Mouse (Mus musculus): Measurements from ENCODE around the gene H2-DMa. TPM values are rescaled to one million over a fixed set of nuclear protein-coding genes. Genes with fewer than 3 reads are reported as not detected.

Gene H2-DMa
- polyA plus RNA-seq, 1 experiment from 2014 or later: 13.0 TPM

GRCm38 (mm10) chr17:34130073-34130947, 11.0 kb downstream of the H2-DMa start:
- Histone ChIP-seq H3K9me3 (no peaks in the 10 kb centered on the region), H3K27ac (replicated peaks) (no peak overlapping the region), H3K4me3 (no peak overlapping the region), H3K4me2 (replicated peaks) (no peak overlapping the region), H3K9ac (replicated peaks) (no peak overlapping the region), H3K36me3 (no peaks in the 10 kb centered on the region), H3K4me1 (peaks cover 24% of the 10 kb centered on the region), H3K27me3 (no peaks in the 10 kb centered on the region)
- no peak for ATAC-seq (replicated peaks)
- 85% methylated on average over 19 of the region's 19 CpGs for WGBS

GRCm38 (mm10) chr17:34131911-34132310, 12.6 kb downstream of the H2-DMa start:
- no peaks in the 10 kb centered on the region for H3K36me3 ChIP-seq
- H3K27me3 ChIP-seq: no peaks in the 10 kb centered on the region; the same call in 1 of the 2 replicates
- H3K9me3 ChIP-seq: no peaks in the 10 kb centered on the region
- ATAC-seq (replicated peaks): no peak
- H3K27ac ChIP-seq (replicated peaks): no peak overlapping the region
- H3K4me3 ChIP-seq: no peak overlapping the region
- H3K9ac ChIP-seq (replicated peaks): no peak overlapping the region
- no peak overlapping the region for H3K4me2 ChIP-seq (replicated peaks)
- WGBS: 75% methylated on average over 7 of the region's 7 CpGs
- H3K4me1 ChIP-seq: peaks cover 29% of the 10 kb centered on the region

DNA sequence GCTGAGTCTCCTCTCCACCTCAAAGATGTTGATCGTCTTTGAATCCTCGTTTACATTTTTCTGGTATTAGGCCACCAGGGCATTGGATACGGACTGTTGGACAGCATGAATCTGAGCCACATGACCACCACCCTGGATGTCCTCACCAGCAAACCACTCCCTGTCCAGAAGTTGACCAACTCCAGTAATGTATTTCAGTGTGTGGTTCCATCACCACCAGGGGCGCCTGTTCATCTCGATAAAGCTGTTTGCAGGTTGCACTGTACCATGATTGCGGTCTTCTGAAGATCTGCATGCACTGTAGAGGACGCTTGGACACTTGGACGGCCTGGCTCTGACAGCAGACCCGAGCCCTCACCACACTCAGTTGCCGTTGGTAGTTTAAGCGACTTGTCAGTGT, 13.9 kb downstream of the H2-DMa start:
- H3K27me3 ChIP-seq: peaks cover 6% of the 10 kb centered on the region; the same call in 1 of the 2 replicates
- H3K4me1 ChIP-seq: peaks cover 16% of the 10 kb centered on the region
- H3K4me2 ChIP-seq (replicated peaks): no peak overlapping the region
- ATAC-seq (replicated peaks): no peak
- no peaks in the 10 kb centered on the region for H3K36me3 ChIP-seq
- H3K27ac ChIP-seq (replicated peaks): no peak overlapping the region
- H3K9ac ChIP-seq (replicated peaks): no peak overlapping the region
- H3K4me3 ChIP-seq: no peak overlapping the region
- 87% methylated on average over 11 of the region's 11 CpGs for WGBS
- H3K9me3 ChIP-seq: no peaks in the 10 kb centered on the region

GRCm38 (mm10) chr17:34134451-34134850, 15.1 kb downstream of the H2-DMa start:
- Histone ChIP-seq H3K9me3 (no peaks in the 10 kb centered on the region), H3K27ac (replicated peaks) (no peak overlapping the region), H3K36me3 (no peaks in the 10 kb centered on the region), H3K27me3 (peaks cover 17% of the 10 kb centered on the region; the same call in 1 of the 2 replicates), H3K4me3 (no peak overlapping the region), H3K9ac (replicated peaks) (no peak overlapping the region), H3K4me2 (replicated peaks) (no peak overlapping the region), H3K4me1 (peaks cover 9% of the 10 kb centered on the region)
- WGBS: 93% methylated on average over 3 of the region's 3 CpGs
- no peak; the same call in 1 of the 2 replicates for ATAC-seq (replicated peaks)

DNA sequence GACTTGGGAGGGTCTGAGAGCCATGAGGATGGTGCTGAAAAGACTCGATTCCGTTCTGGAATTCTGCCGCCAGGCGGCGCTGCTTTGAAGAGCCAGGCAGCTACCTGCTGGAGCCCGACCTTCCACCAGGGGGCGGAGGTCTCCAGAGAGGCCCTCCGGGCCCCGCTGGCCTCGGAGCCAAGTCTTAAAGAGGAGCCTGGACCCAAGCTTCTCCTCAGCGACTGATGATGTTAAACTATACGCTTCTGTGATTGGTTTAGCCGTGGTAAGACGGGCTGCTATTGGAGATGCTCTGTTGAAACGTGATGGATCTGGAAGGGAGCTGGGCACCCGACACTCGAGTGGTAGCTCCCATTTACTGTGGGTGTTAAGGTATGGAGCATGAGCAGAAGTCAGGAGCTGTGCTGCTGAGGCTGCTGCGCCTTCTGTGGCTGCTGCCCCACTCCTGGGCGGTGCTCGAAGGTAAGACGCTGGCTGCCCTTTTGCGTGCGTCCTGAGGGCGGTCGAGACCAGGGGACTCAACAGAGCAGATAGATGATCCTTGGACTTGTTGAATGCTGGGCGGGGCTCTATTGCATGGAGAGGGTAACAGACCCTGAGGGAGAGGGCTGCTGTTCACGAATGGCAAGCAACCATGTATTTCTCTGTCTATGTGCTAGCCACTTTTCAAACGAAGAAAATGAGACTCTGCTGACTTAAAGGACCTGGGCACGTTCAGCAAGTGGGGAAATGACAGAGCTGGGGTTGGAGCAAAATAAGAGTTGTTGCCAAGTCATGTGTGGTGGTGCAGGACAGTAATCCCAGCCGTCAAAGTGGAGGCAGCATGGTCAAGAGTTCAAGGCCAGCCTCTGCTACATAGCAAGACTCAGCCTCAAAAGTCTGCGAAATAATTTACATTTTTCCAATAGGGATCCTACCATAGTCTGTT, 16.2 kb downstream of the H2-DMa start:
- Histone ChIP-seq H3K9ac (replicated peaks) (no peak overlapping the region), H3K4me2 (replicated peaks) (peak overlapping the region; percentile 68), H3K9me3 (no peaks in the 10 kb centered on the region), H3K4me3 (peak overlapping the region; percentile 38), H3K27ac (replicated peaks) (no peak overlapping the region; the same call in 1 of the 2 replicates), H3K36me3 (no peaks in the 10 kb centered on the region), H3K27me3 (peaks cover 28% of the 10 kb centered on the region; the same call in 1 of the 2 replicates), H3K4me1 (peaks cover 17% of the 10 kb centered on the region)
- WGBS: 7% methylated on average over 31 of the region's 31 CpGs
- peak; percentile 97 for ATAC-seq (replicated peaks)

DNA sequence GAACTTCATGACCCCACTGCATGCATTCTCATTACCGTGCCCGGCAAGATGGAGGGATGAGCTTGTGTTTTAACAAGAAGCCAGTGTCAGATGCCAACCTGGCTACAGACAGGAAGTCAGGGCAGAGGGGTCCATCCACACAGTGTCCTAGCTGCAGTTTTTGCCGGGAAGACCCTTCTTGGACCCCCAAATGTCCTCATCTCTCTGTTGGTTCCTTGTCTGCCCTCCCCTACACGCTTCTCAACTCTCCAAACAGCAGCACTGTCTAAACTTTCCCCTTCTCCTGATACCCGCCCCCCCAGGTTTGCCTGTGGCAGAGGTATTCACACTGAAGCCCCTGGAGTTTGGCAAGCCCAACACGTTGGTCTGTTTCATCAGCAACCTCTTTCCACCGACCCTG, 18.3 kb downstream of the H2-DMa start:
- Histone ChIP-seq H3K9me3 (no peaks in the 10 kb centered on the region), H3K27ac (replicated peaks) (no peak overlapping the region), H3K36me3 (no peaks in the 10 kb centered on the region), H3K4me2 (replicated peaks) (no peak overlapping the region), H3K27me3 (peaks cover 35% of the 10 kb centered on the region), H3K4me1 (peaks cover 17% of the 10 kb centered on the region), H3K9ac (replicated peaks) (no peak overlapping the region), H3K4me3 (no peak overlapping the region)
- 81% methylated on average over 7 of the region's 7 CpGs for WGBS
- ATAC-seq (replicated peaks): no peak

- Histone ChIP-seq H3K4me3 (no peak overlapping the region), H3K9ac (replicated peaks) (no peak overlapping the region), H3K4me2 (replicated peaks) (no peak overlapping the region), H3K27me3 (peaks cover 35% of the 10 kb centered on the region), H3K9me3 (no peaks in the 10 kb centered on the region), H3K27ac (replicated peaks) (no peak overlapping the region), H3K36me3 (no peaks in the 10 kb centered on the region), H3K4me1 (peaks cover 17% of the 10 kb centered on the region)
- WGBS: 78% methylated on average over 7 of the region's 7 CpGs
- no peak for ATAC-seq (replicated peaks)
Observed at GRCm38 (mm10) chr17:34138655-34139054, 19.3 kb downstream of the H2-DMa start.

GRCm38 (mm10) chr17:34139416-34139815, 20.1 kb downstream of the H2-DMa start:
- H3K4me2 ChIP-seq (replicated peaks): peak overlapping the region; percentile 36
- H3K4me3 ChIP-seq: peak overlapping the region; percentile 12; the same call in 1 of the 2 replicates
- WGBS: 1% methylated on average over 16 of the region's 16 CpGs
- H3K4me1 ChIP-seq: peaks cover 17% of the 10 kb centered on the region
- H3K9me3 ChIP-seq: no peaks in the 10 kb centered on the region
- no peak overlapping the region for H3K27ac ChIP-seq (replicated peaks)
- H3K9ac ChIP-seq (replicated peaks): 0 out of 2 replicates have a peak overlapping the region, but pooled peaks have one; percentile 4
- peaks cover 35% of the 10 kb centered on the region for H3K27me3 ChIP-seq
- no peak for ATAC-seq (replicated peaks)
- no peaks in the 10 kb centered on the region for H3K36me3 ChIP-seq

GRCm38 (mm10) chr17:34140240-34140639, 20.9 kb downstream of the H2-DMa start:
- Histone ChIP-seq H3K36me3 (no peaks in the 10 kb centered on the region), H3K9ac (replicated peaks) (no peak overlapping the region), H3K27me3 (peaks cover 35% of the 10 kb centered on the region), H3K4me1 (peaks cover 17% of the 10 kb centered on the region), H3K4me3 (no peak overlapping the region), H3K9me3 (no peaks in the 10 kb centered on the region), H3K27ac (replicated peaks) (no peak overlapping the region), H3K4me2 (replicated peaks) (no peak overlapping the region)
- 17% methylated on average over 5 of the region's 5 CpGs for WGBS
- no peak for ATAC-seq (replicated peaks)

GRCm38 (mm10) chr17:34141448-34141847, 22.1 kb downstream of the H2-DMa start:
- WGBS: 50% methylated on average over 4 of the region's 4 CpGs
- Histone ChIP-seq H3K27ac (replicated peaks) (no peak overlapping the region), H3K9me3 (no peaks in the 10 kb centered on the region), H3K36me3 (no peaks in the 10 kb centered on the region), H3K9ac (replicated peaks) (no peak overlapping the region), H3K4me2 (replicated peaks) (no peak overlapping the region), H3K27me3 (peaks cover 35% of the 10 kb centered on the region), H3K4me3 (no peak overlapping the region), H3K4me1 (peaks cover 12% of the 10 kb centered on the region)
- no peak for ATAC-seq (replicated peaks)

DNA sequence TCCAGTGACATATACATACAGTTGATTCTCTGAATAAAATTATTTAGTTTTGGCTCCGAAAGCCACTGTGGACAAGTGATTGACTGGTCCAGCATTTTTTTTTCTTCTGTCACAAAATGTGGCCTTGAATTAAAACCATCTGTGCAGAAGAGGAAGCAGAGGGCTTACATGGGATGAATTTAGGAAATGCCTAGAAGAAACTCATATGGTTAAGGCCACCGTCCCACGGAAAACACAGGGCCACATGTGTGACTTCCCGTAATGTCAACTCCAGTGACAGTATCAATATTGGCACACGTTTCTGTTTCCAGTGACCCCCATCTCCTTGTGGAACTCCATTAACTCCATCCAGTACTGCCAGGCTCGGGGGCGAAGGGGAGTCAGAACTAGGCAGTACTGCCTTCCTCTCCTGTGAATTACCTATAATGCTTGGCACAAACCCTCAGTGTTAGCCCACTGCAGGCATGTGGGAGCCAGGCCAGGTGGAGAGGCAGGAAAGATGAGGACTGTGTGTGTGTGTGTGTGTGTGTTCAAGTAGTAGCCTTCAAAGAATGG, 23.2 kb downstream of the H2-DMa start:
- H3K27me3 ChIP-seq: peaks cover 35% of the 10 kb centered on the region
- H3K4me2 ChIP-seq (replicated peaks): no peak overlapping the region
- no peak for ATAC-seq (replicated peaks)
- no peak overlapping the region for H3K4me3 ChIP-seq
- H3K9ac ChIP-seq (replicated peaks): no peak overlapping the region
- peaks cover 12% of the 10 kb centered on the region for H3K4me1 ChIP-seq
- no peaks in the 10 kb centered on the region for H3K36me3 ChIP-seq
- 87% methylated on average over 7 of the region's 7 CpGs for WGBS
- no peak overlapping the region for H3K27ac ChIP-seq (replicated peaks)
- no peaks in the 10 kb centered on the region for H3K9me3 ChIP-seq

All from forebrain, embryonic 15.5 days (tissue).